Mouse (Mus musculus) liver, embryonic 14.5 days (tissue): ENCODE results near the gene Ocln. TPM values are rescaled to one million over a fixed set of nuclear protein-coding genes. Genes with fewer than 3 reads are reported as not detected.

Source experiments
- ATAC-seq: fragments of 200-750 bp; cut with Nextera tagmentation; 2 replicates; pipeline ENCODE4 v1.8.0; 2017; ENCODE audit warnings: moderate number of reproducible peaks, mild to moderate bottlenecking, moderate library complexity; ENCODE audit not compliant: insufficient read depth
- DNase-seq, 3 experiments: peaks; one replicate each; pipeline ENCODE4 v3.0.0-alpha.2; 2012 to 2013; ENCODE audit warnings: low read depth in 3 of 3, low spot score in 3 of 3
- H3K27ac ChIP-seq: fragments of 300-500 bp; sonication (generic); 2 replicates; pipeline ENCODE4 v1.5.1; 2014; ENCODE audit warnings: moderate library complexity, mild to moderate bottlenecking, control low read depth, inconsistent platforms
- H3K27me3 ChIP-seq: fragments of 300-500 bp; sonication (generic); 2 replicates; pipeline ENCODE4 v1.6.1; 2014; ENCODE audit warnings: mild to moderate bottlenecking, low read length, moderate library complexity; ENCODE audit not compliant: control insufficient read depth, insufficient read depth
- H3K36me3 ChIP-seq: fragments of 300-500 bp; sonication (generic); replicated peaks from 2 replicates; pipeline ENCODE4 v1.6.1; 2014; ENCODE audit warnings: low read depth; ENCODE audit not compliant: control insufficient read depth, insufficient read depth
- H3K4me1 ChIP-seq, 2 experiments: fragments of 200-500 bp in 1 of 2; fragments of 300-500 bp in 1 of 2; sonication (generic) in 1 of 2; replicated peaks; 2 replicates each; pipeline ENCODE4 v1.6.1; 2012 to 2014; ENCODE audit warnings: antibody characterized with exemption in 1 of 2, inconsistent platforms in 1 of 2, low read length in 1 of 2; ENCODE audit not compliant: control insufficient read depth in 2 of 2, insufficient read depth in 2 of 2
- H3K4me2 ChIP-seq: fragments of 300-500 bp; sonication (generic); 2 replicates; pipeline ENCODE4 v1.6.1; 2014; ENCODE audit warnings: low read depth, mild to moderate bottlenecking, control low read depth, moderate library complexity
- H3K4me3 ChIP-seq, 2 experiments: fragments of 200-500 bp in 1 of 2; fragments of 300-500 bp in 1 of 2; sonication (generic) in 1 of 2; 2 replicates each; pipeline ENCODE4 v1.5.1; 2012 to 2014; ENCODE audit warnings: low read depth in 2 of 2, low read length in 2 of 2, mild to moderate bottlenecking in 2 of 2, control low read depth in 1 of 2, inconsistent platforms in 1 of 2, moderate library complexity in 1 of 2; ENCODE audit not compliant: insufficient read depth in 1 of 2
- H3K9ac ChIP-seq: fragments of 300-500 bp; sonication (generic); replicated peaks from 2 replicates; pipeline ENCODE4 v1.6.1; 2014; ENCODE audit warnings: mild to moderate bottlenecking, control low read depth, moderate library complexity
- H3K9me3 ChIP-seq: fragments of 300-500 bp; sonication (generic); 2 replicates; pipeline ENCODE4 v1.6.1; 2016; ENCODE audit warnings: low read length, mixed read lengths; ENCODE audit not compliant: control insufficient read depth
- CTCF ChIP-seq: IDR thresholded peaks from 2 replicates; pipeline ENCODE4 v1.5.1; 2016; ENCODE audit warnings: antibody characterized with exemption, low read depth, control low read depth
- EP300 ChIP-seq: IDR thresholded peaks from 2 replicates; pipeline ENCODE4 v1.6.1; 2016; ENCODE audit warnings: antibody characterized with exemption, low read depth
- WGBS: fragments of 180-500 bp; shearing (Covaris S2); extraction: QIAGEN DNeasy Blood & Tissue Kit; methylation state at CpG from one replicate; pipeline ENCODE4 v1.1.7; 2014; ENCODE audit not compliant: insufficient replicate concordance; 5-methylcytosine and 5-hydroxymethylcytosine counted together
- polyA plus RNA-seq, 2 experiments: library from polyadenylated mRNA; depleted of rRNA in 1 of 2; stranded (reverse) in 1 of 2; unstranded in 1 of 2; fragments of >200 nt; fragmentation: Nextera tagmentation in 1 of 2; extraction: Ambion mirVana in 1 of 2; gene quantifications; 2 replicates each; pipeline versions ENCODE4 v1.2.1 to v1.2.3; 2012 to 2014

Gene Ocln
- polyA plus RNA-seq, 2 experiments: 2.4 to 4.8 TPM

GRCm38 (mm10) chr13:100594838-100595551 lies 42.5 kb upstream of the Ocln start:
- no peak overlapping the region for H3K27ac ChIP-seq
- H3K36me3 ChIP-seq: no peaks in the 10 kb centered on the region
- 59% methylated on average over 5 of the region's 5 CpGs for WGBS
- H3K4me1 ChIP-seq: peaks cover 0 to 4% of the 10 kb centered on the region in 2 experiments; a peak in 1 of 4 replicates
- no peaks in the 10 kb centered on the region for H3K27me3 ChIP-seq
- H3K9me3 ChIP-seq: no peaks in the 10 kb centered on the region
- ATAC-seq: no peak
- H3K4me2 ChIP-seq: no peak overlapping the region
- no peak overlapping the region for H3K4me3 ChIP-seq
- H3K9ac ChIP-seq: no peak overlapping the region
- TF ChIP-seq CTCF: no peak
- TF ChIP-seq EP300: no peak
- DNase-seq: no peak

DNA sequence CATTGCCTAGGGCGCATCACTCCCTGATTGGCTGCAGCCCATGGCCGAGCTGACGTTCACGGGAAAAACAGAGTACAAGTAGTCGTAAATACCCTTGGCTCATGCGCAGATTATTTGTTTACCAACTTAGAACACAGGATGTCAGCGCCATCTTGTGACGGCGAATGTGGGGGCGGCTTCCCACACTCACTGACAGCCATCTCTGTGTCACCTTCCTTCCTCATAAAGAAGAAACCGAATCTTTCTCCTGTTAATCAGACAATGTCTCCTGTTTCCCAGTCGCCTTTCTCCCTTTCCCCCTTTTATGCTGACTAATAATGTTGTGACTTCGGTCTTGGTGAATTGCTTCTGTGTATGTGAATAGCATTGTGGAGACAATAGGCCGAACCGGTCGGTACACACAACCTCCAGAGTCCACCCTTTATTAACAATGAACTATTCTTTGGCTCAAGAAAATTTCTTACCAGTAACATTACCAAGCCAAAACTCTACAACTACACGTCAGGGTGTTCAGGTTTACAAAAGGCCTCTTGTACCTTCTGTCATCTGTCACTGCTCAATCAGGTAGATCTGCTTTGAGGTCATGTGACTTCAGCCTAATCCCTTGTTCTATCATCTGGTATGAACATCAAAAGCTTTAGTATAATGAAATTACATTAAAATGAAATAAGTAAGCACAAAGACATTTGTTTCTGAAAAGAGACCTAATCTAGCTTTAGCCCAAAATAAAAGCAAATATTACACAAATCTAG lies 41.7 kb upstream of the Ocln start:
- 58% methylated on average over 11 of the region's 17 CpGs for WGBS
- peaks cover 0 to 4% of the 10 kb centered on the region in 2 experiments; a peak in 1 of 4 replicates for H3K4me1 ChIP-seq
- H3K27ac ChIP-seq: peak overlapping the region; percentile 65
- H3K4me2 ChIP-seq: peak overlapping the region; percentile 39
- H3K4me3 ChIP-seq: peak overlapping the region; percentile 27 to 43
- no peaks in the 10 kb centered on the region for H3K36me3 ChIP-seq
- H3K9ac ChIP-seq: peak overlapping the region; percentile 46
- H3K27me3 ChIP-seq: no peaks in the 10 kb centered on the region
- no peak for TF ChIP-seq EP300
- TF ChIP-seq CTCF: peak; percentile 39
- peak; percentile 84 for ATAC-seq
- H3K9me3 ChIP-seq: no peaks in the 10 kb centered on the region
- peak in 1 of 3 experiments; percentile 50 for DNase-seq

DNA sequence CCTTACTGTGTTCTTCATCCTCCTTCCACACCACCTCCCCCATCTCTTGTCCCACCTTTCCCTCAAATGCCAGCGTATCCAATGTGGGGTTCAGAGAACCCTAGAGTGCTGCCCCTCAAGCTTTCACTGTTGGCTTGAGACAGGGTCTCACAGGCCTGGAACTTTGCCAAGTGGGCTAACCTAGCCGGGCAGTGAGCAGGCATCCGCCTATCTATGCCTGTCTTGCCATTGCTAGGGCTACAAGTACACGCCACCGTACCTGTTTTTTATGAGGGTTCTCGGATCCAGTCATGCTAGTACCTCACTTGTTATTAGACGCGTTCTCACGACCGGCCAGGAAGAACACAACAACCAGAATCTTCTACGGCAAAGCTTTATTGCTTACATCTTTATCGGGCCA lies 36.1 kb upstream of the Ocln start:
- Histone ChIP-seq H3K36me3 (no peaks in the 10 kb centered on the region; the same call in 1 of the 2 replicates), H3K27me3 (no peaks in the 10 kb centered on the region), H3K4me3 (peak overlapping the region; percentile 12 to 45), H3K4me2 (peak overlapping the region; percentile 51), H3K9me3 (no peaks in the 10 kb centered on the region), H3K4me1 (no peaks in the 10 kb centered on the region), H3K27ac (no peak overlapping the region; the same call in 1 of the 2 replicates), H3K9ac (peak overlapping the region; percentile 54)
- 78% methylated on average over 11 of the region's 12 CpGs for WGBS
- ATAC-seq (peak; percentile 45; the same call in 1 of the 2 replicates), DNase-seq (no peak)
- TF ChIP-seq CTCF: no peak
- TF ChIP-seq EP300: no peak

GRCm38 (mm10) chr13:100582144-100582543 lies 29.6 kb upstream of the Ocln start:
- TF ChIP-seq CTCF (no peak), EP300 (no peak)
- DNase-seq (no peak), ATAC-seq (no peak)
- no peaks in the 10 kb centered on the region for H3K27me3 ChIP-seq
- 48% methylated on average over 6 of the region's 6 CpGs for WGBS
- no peaks in the 10 kb centered on the region for H3K36me3 ChIP-seq
- 0 out of 4 replicates have a peak, but pooled peaks cover 0 to 2% of the 10 kb centered on the region in 2 experiments for H3K4me1 ChIP-seq
- no peak overlapping the region for H3K27ac ChIP-seq
- H3K4me2 ChIP-seq: no peak overlapping the region
- H3K4me3 ChIP-seq: no peak overlapping the region
- H3K9me3 ChIP-seq: no peaks in the 10 kb centered on the region
- no peak overlapping the region for H3K9ac ChIP-seq

GRCm38 (mm10) chr13:100581701-100582100 lies 29.2 kb upstream of the Ocln start:
- DNase-seq: no peak
- 0 out of 4 replicates have a peak, but pooled peaks cover 0 to 2% of the 10 kb centered on the region in 2 experiments for H3K4me1 ChIP-seq
- no peaks in the 10 kb centered on the region for H3K27me3 ChIP-seq

More at GRCm38 (mm10) chr13:100581701-100582100, 29.2 kb upstream of the Ocln start:
- ATAC-seq: no peak
- TF ChIP-seq EP300 (no peak), CTCF (no peak)
- Histone ChIP-seq H3K36me3 (no peaks in the 10 kb centered on the region), H3K27ac (no peak overlapping the region), H3K4me2 (no peak overlapping the region), H3K9ac (no peak overlapping the region), H3K9me3 (no peaks in the 10 kb centered on the region), H3K4me3 (no peak overlapping the region)
- WGBS: 50% methylated on average over 3 of the region's 3 CpGs
